Mouse (Mus musculus) bone marrow, adult 2 months (tissue): ENCODE data around the gene 1700022I11Rik.

Source experiments
- CTCF ChIP-seq: fragments of 200-500 bp; IDR thresholded peaks from 2 replicates; pipeline ENCODE4 v1.5.1; 2011; ENCODE audit warnings: low read length, control low read depth; ENCODE audit not compliant: control insufficient read depth, insufficient read depth
- POLR2A ChIP-seq: fragments of 200-500 bp; IDR thresholded peaks from 2 replicates; pipeline ENCODE4 v1.6.1; 2011; ENCODE audit warnings: low read depth, mild to moderate bottlenecking, control low read depth, low read length, borderline replicate concordance; ENCODE audit not compliant: control insufficient read depth

GRCm38 (mm10) chr4:42973868-42974267 lies 4.5 kb downstream of the 1700022I11Rik start:
- TF ChIP-seq POLR2A, result no peak
- TF ChIP-seq CTCF, result no peak
